Mouse (Mus musculus) ovary, postnatal 10 days (tissue): ENCODE measurements around the gene Cybb.
"Not testable (repeated sequence)": the region's sequence is repeated elsewhere in the genome, so short reads cannot be mapped to it uniquely, and the experiment has no call there.

Experiments
- DNase-seq: peaks from one replicate; pipeline ENCODE4 v3.0.0; 2022; ENCODE audit warnings: low spot score

Cybb gene

GRCm38 (mm10) chrX:9487671-9488070, at the start of gene Cybb:
TSS of gene Cybb (minus strand) at chrX:9487771.
- DNase-seq = no peak

- no peak for DNase-seq
These were observed 49.3 kb upstream of the Cybb start for GRCm38 (mm10) chrX:9536881-9537280.

- DNase-seq = not testable (repeated sequence)
These were observed 32.4 kb upstream of the Cybb start for GRCm38 (mm10) chrX:9519969-9520368.

- DNase-seq = not testable (repeated sequence)
These were observed 30.0 kb upstream of the Cybb start for GRCm38 (mm10) chrX:9517531-9517930.

- DNase-seq = not testable (repeated sequence)
These were observed 12.5 kb downstream of the Cybb start for GRCm38 (mm10) chrX:9475036-9475435.

GRCm38 (mm10) chrX:9474440-9474839, 13.1 kb downstream of the Cybb start:
- DNase-seq = no peak

- no peak for DNase-seq
These were observed 13.8 kb downstream of the Cybb start for GRCm38 (mm10) chrX:9473768-9474167.

- DNase-seq = no peak
These were observed 16.7 kb downstream of the Cybb start for GRCm38 (mm10) chrX:9470811-9471388.

- no peak for DNase-seq
These were observed 18.5 kb downstream of the Cybb start for GRCm38 (mm10) chrX:9469100-9469499.

- DNase-seq = no peak
These were observed 20.6 kb downstream of the Cybb start for GRCm38 (mm10) chrX:9467020-9467419.

GRCm38 (mm10) chrX:9465890-9466289, 21.7 kb downstream of the Cybb start:
- no peak for DNase-seq

- DNase-seq = no peak
These were observed 24.9 kb downstream of the Cybb start for GRCm38 (mm10) chrX:9462671-9463070.

GRCm38 (mm10) chrX:9461399-9461798, 26.2 kb downstream of the Cybb start:
- DNase-seq = no peak

GRCm38 (mm10) chrX:9460387-9460930, 27.1 kb downstream of the Cybb start:
- no peak for DNase-seq

GRCm38 (mm10) chrX:9452375-9452774, 35.2 kb downstream of the Cybb start:
- no peak for DNase-seq

GRCm38 (mm10) chrX:9447284-9447683, 40.3 kb downstream of the Cybb start:
- no peak for DNase-seq

GRCm38 (mm10) chrX:9441102-9441501, 46.5 kb downstream of the Cybb start:
- no peak for DNase-seq

GRCm38 (mm10) chrX:9440556-9440955, 47.0 kb downstream of the Cybb start:
- no peak for DNase-seq

- DNase-seq = no peak
These were observed 48.3 kb downstream of the Cybb start for GRCm38 (mm10) chrX:9439257-9439656.

- no peak for DNase-seq
These were observed 73.7 kb downstream of the Cybb start for GRCm38 (mm10) chrX:9413889-9414288.
